Mouse (Mus musculus) left cerebral cortex, adult 18-20 months (tissue): Measurements from ENCODE around the gene Pspn. TPM values are rescaled to one million over a fixed set of nuclear protein-coding genes. Genes with fewer than 3 reads are reported as not detected.

Experiments
- DNase-seq, 2 experiments: peaks; one replicate each; pipeline ENCODE4 v3.0.0; 2021 to 2022; ENCODE audit warnings: low spot score in 2 of 2, mixed read lengths in 1 of 2
- long read RNA-seq, 2 experiments: library from polyadenylated mRNA; stranded (forward); transcript quantifications; one replicate each; pipeline ENCODE4 v2.0.0; 2021
- total RNA-seq, 2 experiments: library from RNA; stranded (reverse); gene quantifications; 2 replicates each; pipeline ENCODE4 v1.2.3; 2021

The Pspn gene
- total RNA-seq, result under 1 TPM in 1 of 2 experiments, not detected in 1; 0.82 TPM
- long read RNA-seq, experiment 1, result 0 reads
- long read RNA-seq, experiment 2, result 0 reads

DNA sequence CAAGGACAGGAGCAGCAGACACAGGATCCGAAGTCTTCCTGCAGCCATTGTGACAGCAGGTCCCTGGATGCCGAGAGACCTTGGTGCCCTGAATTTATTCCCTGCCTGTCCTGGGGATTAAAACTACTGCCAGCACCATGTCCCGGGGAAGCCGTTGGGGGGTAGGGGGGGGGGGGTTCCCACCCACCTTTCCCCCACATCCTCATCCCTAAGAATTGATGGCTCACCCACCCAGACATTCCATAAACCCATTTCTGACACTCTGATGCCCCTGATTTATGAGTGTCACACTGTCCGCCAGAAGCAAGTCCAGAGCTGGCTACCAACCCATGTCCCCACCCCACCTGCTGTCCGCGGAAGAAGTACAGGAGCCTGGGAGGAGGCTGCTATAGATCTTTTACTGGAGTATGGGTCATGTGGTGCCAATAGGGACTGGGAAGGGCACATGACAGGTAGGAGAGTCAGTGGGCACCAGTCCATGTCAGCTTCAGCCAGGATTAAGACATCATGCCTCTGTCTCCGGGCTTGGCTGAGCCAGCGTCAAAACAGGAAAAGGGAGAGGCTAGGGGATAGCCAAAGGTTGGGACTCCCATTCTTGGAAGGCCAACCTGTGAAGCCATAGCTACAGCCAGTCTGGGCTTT is at the start of gene Pspn:
Gene Pspn, minus strand, starts transcription at position 51 of the 642 bp plus-strand sequence.
- no peak for DNase-seq

DNA sequence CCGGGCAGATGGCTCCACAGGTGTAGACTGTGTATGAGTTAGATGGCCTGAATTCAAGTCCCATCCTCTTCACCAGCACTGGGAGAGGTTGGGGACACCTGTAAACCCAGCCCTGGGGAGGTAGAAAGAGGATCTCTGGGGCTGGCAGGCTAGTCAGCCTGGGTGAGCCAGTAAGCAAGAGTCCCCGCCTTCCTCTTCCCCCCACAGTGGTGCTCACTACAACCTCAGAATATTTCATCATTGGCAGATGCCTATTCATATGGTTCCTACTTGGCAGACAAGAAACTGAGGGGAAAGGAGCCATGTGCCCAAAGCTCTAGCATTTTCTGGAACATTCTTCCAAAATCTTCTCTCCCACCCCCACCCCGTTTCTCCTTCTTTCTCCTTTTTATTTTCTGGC is 49.0 kb upstream of the Pspn start:
- no peak for DNase-seq

DNA sequence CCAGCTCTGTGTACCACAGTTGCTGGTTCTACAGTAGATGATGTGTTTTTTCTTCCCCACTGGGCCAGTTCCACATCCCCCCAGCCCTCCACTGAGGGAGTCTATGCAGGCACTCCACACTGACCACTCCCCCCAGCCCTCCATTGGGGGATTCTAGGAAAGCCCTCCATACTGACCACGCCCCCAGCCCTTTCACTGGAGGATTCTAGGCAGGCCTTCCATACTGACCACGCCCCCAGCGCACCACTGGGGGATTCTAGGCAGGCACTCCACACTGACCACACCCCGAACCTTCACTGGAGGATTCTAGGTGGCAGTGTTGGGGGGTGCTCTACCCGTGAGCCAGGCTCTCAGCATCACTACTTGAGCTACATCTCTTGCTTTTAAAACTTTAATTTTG is 47.6 kb upstream of the Pspn start:
- no peak for DNase-seq

DNA sequence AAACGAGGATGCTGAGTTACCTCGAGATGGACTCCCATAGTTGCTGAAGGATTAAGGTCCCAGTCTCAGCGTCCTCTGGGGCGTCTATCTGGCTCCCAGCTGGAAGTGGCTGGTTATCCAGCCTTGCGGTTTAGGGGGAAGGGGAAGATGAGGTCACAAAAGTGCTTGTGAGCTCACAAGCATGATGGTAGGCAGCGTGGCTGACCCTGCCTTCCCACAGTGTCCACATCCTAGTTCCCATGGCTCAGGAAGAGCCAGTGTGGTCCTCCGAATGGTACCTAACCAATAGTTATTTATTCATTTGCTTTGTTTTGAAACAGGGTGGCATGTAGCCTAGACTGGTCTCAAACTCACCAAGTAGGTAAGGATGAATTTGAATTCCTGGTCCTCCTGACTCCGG is 41.7 kb upstream of the Pspn start, which contains the start of gene Slc25a41:
Gene Slc25a41, minus strand, starts transcription at position 101 of the 400 bp plus-strand sequence.
- DNase-seq, result no peak

DNA sequence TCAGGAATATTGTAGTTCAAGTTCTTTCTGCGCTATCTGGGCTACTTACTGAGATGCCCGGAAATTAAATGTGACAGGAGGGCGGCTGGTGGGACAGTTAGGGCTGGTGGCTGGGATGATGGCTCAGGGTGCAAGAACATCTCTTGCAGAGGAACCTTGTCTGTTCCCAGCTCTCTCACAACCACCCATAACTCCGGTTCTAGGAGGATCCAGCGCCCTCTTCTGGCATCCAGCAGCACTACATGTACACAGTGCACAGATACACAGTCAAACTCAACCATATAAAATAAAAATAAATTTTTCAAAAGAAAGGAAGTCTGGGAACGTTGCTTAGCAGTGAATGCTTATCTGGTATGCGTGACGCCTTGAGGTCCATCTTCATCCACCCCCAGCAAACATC is 39.2 kb upstream of the Pspn start:
- DNase-seq, result no peak

DNA sequence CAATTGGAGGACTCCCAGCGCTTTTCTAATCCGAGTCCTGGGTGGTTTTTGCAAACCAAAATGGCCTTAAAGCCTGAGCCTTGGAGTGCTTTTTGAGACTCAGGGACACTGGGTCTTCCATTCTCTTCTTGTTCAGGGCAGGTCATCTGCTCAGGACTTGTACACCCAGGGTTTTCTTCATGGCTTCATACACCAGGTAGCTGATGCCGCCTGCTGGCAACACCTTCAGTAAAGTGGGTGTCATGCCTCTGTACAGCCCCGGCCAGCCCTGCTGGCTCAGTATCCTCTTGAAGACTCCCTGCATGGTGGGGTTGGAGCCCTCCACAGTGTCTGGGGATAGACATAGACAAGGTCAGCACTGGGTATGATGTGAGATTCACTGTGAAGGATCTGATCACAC is 33.0 kb upstream of the Pspn start:
- DNase-seq, result no peak

DNA sequence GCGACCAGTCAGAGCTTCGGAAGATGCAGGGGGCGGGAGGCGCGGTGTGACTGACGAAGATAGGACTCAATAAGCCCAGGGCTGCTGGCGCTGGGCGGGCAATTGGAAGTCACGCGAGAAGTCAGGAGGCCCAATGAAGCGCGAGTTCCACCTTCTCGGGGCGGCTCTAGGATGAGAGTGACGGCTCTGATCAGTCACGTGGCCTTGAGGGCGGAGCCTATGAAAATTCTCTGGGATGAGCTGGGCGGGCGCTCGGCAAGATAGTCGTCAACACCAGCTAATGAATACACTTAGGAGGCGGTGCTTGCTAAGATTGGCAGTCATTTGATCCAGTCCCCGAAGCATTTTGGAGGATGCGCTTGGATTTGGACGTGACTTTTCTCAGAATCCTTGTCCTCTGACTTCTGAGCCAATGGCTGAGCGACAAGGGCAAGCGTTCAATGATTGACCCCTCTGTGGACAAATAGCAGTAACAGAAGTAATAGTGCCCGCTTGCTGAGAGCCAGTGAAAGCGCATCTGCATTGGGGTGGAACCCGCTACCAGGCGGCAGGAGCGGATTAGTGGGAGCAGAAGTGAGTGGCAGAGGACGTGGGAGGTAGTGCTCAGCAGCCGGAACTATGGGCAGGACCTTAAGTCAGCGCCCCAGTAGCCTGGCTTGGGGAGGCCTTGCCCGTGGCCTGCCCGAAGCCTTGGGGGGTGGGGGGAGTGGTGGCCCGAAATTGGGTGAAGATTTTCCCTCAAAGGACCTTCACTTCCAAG is 32.0 kb upstream of the Pspn start:
- DNase-seq, result peak; percentile 98 to 100

DNA sequence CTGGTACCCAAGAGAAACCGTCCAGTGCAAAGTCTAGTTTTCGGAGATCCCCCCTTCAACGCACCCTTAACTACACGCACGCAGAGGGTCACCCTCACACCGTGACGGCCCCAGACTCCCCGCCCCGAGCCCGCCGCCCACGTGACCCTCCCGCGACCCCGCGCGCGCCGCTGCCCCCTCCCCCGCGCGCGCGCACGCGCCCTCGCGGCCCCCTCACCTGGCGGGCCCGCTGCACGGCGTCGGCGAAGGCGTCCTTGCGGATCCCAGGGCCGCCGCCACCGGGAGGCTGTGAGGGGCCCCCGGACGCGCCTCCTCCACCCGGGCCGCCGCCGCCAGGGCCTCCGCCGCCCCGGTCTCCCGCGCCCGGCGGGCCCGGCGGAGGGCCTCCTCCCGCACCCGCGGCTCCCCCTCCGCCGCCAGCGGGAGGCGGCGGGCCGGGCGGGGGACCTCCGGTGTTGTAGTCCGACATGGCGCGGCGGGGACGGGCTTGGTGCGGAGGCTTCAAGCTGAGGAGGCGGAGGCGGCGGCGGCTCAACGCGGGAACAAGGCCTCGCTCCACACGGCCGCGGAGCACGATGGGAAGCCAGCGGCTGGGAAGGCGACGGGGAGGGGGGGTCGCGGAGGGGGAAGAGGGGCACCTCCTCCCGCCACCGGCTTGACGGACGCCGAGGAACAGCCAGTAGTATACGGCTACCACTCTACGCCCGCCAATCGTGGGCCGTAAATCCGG is 31.3 kb upstream of the Pspn start, which contains the start of gene Khsrp:
Gene Khsrp, minus strand, starts transcription at position 592 of the 730 bp plus-strand sequence.
- peak; percentile 18 to 42 for DNase-seq

DNA sequence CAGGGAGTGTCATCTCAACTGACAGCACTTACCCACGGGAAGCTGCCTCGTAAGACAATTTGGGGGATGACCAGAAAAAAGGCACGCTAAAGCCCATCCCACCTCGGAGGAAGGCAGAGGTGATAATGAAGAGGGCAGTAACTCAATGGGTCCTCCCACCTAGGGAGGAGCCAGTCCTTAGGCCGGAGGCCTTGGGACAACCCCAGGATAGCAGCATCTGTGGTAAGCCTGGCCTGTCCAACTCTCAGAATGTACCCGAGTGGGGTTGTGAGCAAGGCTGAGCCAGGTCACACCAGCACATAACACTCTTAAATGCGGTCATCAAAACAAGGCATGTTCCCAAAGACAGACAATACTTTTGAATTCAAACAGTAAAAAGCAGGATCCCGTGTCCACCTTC is 29.9 kb upstream of the Pspn start:
- no peak for DNase-seq

DNA sequence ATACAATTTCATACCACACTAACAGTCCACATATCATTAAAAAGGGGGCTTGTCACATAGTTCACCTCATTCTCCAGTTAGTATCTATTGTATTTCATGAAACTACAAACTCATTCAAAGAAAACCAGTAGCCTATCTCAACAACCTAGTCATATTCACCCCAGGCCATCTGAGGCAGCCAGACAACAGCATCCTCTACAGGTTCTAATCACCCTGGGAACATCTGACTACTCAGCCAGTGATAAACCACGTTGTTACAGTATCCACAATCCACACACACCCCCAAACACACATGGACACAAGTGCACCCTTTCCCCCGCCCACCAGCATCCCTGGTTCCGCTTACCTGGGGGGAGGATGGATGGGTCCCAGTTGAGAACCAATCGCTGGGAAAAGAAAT is 27.7 kb upstream of the Pspn start:
- DNase-seq, result no peak

DNA sequence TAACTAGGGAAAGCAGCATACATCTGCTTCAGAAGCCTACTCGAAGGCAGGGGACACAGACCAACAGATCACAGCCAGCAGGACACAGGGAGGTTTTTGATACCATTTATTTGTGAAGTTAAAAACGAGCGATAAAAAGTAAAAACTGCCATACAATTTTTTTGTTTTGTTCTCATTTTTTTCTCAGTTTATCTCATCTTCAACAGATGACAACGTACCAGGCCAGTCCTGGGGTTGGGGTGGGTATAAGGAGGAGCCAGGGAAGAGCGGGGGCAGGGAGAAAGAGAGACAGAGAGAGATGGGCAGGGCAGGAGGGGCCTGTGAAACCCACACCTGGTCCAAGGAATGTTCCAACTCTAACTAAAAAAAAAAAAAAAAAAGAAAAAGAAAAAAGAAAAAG is 21.1 kb upstream of the Pspn start:
- no peak for DNase-seq

DNA sequence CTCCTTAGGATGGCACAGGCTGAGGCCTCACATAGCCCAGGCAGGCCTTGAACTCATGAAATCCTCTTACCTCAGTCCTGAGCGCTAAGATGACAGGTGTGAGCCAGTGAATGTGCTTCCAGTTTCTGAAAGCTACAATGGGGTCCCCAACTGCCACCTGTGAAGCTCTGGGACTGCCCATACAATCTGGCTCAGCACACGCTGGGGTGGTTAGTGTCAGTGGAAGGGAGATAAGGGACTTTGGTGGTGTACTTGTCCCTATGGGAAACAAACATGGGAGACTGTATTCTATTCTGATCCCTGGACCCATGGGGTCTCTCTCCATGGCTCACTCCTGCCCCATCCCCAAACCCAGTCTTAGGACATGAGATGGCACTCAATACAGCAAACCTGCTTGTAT is 19.9 kb upstream of the Pspn start:
- no peak for DNase-seq

DNA sequence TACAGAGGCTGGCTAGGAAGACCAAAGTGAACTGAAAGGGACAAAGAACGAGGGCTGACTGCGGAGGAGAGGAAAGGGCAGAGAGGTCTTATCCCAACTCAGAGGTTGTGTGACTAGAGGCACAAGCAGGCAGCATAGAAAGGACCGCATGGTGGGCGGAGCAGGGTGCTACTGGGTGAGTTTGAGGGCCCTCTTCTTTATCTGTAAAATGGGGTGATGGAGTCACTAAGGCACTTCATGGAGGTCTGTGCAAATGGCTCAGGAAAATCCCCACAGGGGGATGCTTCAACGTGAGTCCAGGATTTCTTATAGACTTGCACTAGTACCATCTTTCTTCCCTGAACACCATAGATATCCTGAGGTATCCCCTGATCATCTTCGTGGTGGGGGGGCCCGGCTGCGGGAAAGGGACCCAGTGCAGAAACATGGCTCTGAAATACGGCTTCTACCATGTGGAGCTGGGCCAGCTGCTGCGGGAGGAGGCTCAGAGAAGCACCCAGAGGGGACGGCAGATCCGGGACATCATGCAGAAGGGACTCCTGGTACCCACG is 12.5 kb upstream of the Pspn start:
- DNase-seq, result no peak

DNA sequence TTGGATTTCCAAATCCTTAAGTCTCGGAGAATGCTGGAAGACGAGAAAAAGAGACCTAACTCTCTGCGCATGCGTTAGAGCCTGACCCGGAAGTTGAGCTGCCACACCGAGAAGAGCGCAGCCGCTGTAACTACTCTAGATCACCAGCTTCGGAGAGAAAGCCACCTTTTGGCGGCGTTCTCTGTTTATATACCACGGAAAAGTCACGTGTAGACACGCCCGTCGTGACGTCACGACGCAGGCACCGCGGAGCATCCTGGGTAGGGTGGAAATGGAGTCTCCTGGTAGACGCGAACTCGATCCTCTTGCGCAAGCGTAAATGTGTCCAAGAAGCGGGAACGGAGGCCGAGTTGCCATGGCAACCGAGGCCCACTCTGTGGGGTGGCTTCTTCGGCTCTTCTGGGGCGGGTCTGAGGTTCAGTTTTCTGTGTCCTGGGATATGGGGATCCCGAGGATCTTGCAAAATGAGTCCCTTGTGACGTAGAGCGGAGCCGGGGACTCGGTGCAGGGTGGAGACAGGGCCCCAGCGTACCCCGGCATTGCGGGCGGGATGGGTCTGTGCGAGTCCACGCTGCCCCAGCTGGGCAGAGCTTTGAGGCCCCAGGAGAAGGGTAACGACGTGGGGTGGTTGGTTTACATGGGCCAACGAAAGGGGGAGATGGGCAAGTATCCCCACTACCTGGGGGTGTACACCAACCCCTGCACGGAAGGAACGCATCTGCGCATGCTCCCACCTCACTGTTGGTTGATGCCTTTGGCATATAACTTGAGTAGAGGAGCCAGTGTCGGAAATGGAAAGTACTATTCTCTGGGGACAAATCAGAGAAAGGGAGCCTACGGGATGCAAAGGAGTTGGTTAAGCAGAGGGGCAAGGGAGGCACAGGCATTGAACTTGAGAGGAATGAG is 11.7 kb upstream of the Pspn start, which contains the start of the genes Gtf2f1 and Gm17949:
Gene Gtf2f1, minus strand, starts transcription at position 53 of the 906 bp plus-strand sequence.
Gene Gm17949, plus strand, starts transcription at position 234 of the 906 bp plus-strand sequence.
- peak; percentile 93 to 96 for DNase-seq

DNA sequence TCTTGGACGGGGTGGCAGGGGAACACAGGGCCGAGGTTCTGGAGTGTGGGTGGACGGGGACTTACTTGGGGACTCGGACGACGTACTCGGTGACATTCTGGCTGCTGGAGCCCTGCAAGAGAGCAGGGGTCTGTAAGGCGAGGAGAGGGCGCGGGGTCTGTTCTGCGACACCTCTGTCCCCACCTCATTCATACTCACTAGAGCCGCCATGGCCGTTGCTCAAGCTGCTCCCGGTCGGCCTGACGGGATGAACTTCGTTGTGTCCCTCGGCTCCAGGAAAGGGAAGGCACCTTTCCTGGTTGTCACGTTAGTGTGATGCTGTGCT is 11.1 kb upstream of the Pspn start:
- DNase-seq, result peak in 1 of 2 experiments; percentile 20

DNA sequence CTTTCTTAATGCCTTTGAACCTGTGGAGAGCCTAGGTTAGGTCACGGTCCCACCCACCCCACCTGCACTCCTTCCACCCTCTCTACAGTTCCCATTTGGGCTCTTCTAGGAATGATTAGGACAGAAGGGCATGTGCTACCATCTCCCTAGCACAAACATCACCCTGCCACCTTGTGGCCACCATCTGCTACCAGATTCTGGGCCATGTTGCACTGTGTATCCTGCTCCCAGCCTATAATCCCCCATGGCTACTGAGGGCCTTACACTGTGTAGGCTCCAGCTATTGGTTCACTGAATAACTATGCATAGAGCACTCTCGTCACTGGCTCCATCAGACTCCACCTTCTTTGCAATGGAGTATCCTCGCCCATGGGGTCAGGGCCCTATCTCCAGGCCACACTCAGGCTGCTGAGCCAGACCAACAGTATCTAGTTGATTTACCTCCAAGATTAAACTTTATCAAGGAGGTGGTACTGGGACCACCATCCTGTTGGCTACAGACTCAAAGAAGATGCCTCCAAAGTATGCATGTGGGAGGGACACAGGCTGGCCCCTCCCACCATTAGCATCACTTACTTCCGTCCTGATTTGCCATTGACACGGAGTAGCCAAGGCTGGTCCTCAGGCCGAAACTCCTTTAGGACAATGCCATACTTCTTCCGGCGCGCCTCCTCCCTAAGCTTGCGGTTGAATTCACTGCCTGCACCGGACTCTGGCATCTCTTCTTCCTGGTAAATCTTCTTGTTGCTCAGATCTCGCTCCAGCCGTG is 7.5 kb upstream of the Pspn start:
- no peak for DNase-seq

DNA sequence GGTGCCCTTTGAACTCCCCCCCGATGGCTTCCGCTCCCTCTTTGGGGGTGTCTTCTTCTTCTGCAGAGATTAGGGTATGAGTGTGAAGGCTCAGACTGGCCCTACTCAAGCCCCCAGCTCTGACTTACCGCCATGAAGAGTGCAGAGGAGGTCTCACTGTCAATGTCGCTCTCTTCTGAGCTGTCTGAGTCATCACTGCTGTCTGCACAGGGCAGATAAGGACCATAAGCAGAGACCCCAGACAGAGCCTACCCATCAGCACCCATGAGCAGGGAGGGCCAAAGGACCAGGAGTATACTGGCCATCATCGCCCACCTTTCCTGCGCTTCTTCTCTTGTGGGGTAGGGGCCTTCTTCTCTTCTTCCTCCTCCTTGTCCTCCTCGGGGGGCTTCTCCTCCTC is 4.2 kb upstream of the Pspn start:
- DNase-seq, result no peak

DNA sequence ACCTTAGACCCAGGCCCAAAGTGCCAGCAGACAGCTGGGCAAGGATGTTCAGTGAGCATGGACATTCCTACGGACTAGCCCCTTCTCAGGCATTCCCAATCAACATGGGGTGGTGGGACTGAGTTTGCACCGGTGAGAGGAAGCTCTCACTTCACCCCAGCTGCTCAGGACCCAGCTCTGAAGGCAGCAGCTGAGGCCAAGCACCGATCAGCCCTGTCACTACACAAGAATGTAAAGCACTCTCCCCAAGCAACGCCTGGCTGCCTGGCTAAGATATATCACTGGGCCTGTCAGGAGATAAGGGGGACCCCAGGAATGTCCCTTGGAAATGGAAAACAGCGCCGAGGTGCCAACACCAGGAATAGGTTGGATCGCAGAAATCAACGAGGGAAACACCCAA is 1.4 kb upstream of the Pspn start:
- DNase-seq, result no peak

DNA sequence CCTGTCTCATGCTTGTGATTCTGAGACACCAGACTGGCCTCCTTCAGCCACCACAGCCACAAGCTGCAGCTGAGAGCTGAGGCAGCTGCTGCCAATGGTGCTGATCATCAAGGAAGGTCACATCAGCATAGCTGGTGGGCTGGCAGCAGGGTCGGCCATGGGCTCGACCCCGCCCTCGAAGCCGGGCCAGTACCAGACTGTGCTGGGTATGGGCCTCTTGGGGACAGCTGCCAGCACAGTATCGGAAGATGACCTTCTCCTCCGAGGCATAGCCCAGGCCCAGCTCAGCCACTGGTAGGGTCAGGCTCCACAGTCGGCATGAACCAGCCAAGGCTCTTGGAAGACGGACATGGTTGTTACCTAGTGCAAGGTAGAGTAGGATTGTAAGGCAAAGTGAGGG is 404 bp downstream of the Pspn start:
- DNase-seq, result no peak
